8 mouse cellular contexts compared by ENCODE assay signal in genomic region chr12:76534641-76535283, GRCm38 (mm10). TPM values are rescaled to one million over a fixed set of nuclear protein-coding genes. Genes with fewer than 3 reads are reported as not detected.
DNase-seq lines count a peak whose midpoint lies in the region; ATAC-seq lines count a peak whose summit lies in the region.

No protein-coding gene starts in this region.

- no peak overlapping the region for H3K27ac ChIP-seq in midbrain, embryonic 10.5 days (replicated peaks)
- no peak overlapping the region for H3K27ac ChIP-seq in midbrain, embryonic 16.5 days (ENCODE audit: low read length)
- H3K27ac ChIP-seq in embryonic facial prominence, embryonic 14.5 days (replicated peaks; ENCODE audit: low read depth, low read length), result peak overlapping the region; percentile 49; the same call in 1 of the 2 replicates
- peak overlapping the region; percentile 97 for H3K27ac ChIP-seq in intestine, embryonic 16.5 days (ENCODE audit: low read length)
- H3K27ac ChIP-seq in neural tube, embryonic 14.5 days (ENCODE audit: low read depth, low read length), result no peak overlapping the region

- 0 out of 2 replicates have a peak overlapping the region, but pooled peaks have one; percentile 78 for H3K4me3 ChIP-seq in midbrain, embryonic 10.5 days
- no peak overlapping the region for H3K4me3 ChIP-seq in midbrain, embryonic 16.5 days (ENCODE audit: low read depth, low read length)
- peak overlapping the region; percentile 75 for H3K4me3 ChIP-seq in embryonic facial prominence, embryonic 14.5 days (ENCODE audit: low read depth, low read length)
- peak overlapping the region; percentile 77 for H3K4me3 ChIP-seq in intestine, embryonic 16.5 days (ENCODE audit: low read length)
- H3K4me3 ChIP-seq in neural tube, embryonic 14.5 days (ENCODE audit: low read depth, low read length), result peak overlapping the region; percentile 51; the same call in 1 of the 2 replicates

- peaks cover 74% of the 10 kb centered on the region for H3K27me3 ChIP-seq in midbrain, embryonic 10.5 days (ENCODE audit: low read depth, poor library complexity, severe bottlenecking)
- peaks cover 51% of the 10 kb centered on the region for H3K27me3 ChIP-seq in midbrain, embryonic 16.5 days (ENCODE audit: control insufficient read depth, insufficient read depth, low read depth, low read length)
- H3K27me3 ChIP-seq in embryonic facial prominence, embryonic 14.5 days (replicated peaks; ENCODE audit: control insufficient read depth, insufficient read depth, low read length), result peaks cover 39% of the 10 kb centered on the region
- H3K27me3 ChIP-seq in intestine, embryonic 16.5 days (replicated peaks; ENCODE audit: control insufficient read depth, insufficient read depth, low read length), result no peaks in the 10 kb centered on the region
- H3K27me3 ChIP-seq in neural tube, embryonic 14.5 days (ENCODE audit: control insufficient read depth, insufficient read depth, low read length), result peaks cover 41% of the 10 kb centered on the region

- peaks cover 38% of the 10 kb centered on the region for H3K4me1 ChIP-seq in midbrain, embryonic 10.5 days
- H3K4me1 ChIP-seq in midbrain, embryonic 16.5 days (ENCODE audit: control insufficient read depth, insufficient read depth, low read length), result peaks cover 8% of the 10 kb centered on the region
- H3K4me1 ChIP-seq in embryonic facial prominence, embryonic 14.5 days (ENCODE audit: control insufficient read depth, insufficient read depth, low read length), result peaks cover 12% of the 10 kb centered on the region; the same call in 1 of the 2 replicates
- peaks cover 31% of the 10 kb centered on the region for H3K4me1 ChIP-seq in intestine, embryonic 16.5 days (ENCODE audit: control insufficient read depth, insufficient read depth, low read length)
- peaks cover 8% of the 10 kb centered on the region; the same call in 1 of the 2 replicates for H3K4me1 ChIP-seq in neural tube, embryonic 14.5 days (ENCODE audit: control insufficient read depth, insufficient read depth, low read length)

- no peaks in the 10 kb centered on the region for H3K9me3 ChIP-seq in midbrain, embryonic 10.5 days (replicated peaks)
- H3K9me3 ChIP-seq in midbrain, embryonic 16.5 days (replicated peaks; ENCODE audit: control insufficient read depth, low read length, poor library complexity, severe bottlenecking), result no peaks in the 10 kb centered on the region
- no peaks in the 10 kb centered on the region for H3K9me3 ChIP-seq in embryonic facial prominence, embryonic 14.5 days (ENCODE audit: control insufficient read depth, low read length)
- no peaks in the 10 kb centered on the region; the same call in 1 of the 2 replicates for H3K9me3 ChIP-seq in intestine, embryonic 16.5 days (ENCODE audit: control insufficient read depth, low read length)
- no peaks in the 10 kb centered on the region for H3K9me3 ChIP-seq in neural tube, embryonic 14.5 days (ENCODE audit: control insufficient read depth, low read length)

- no peak for ATAC-seq in midbrain, embryonic 16.5 days
- no peak for ATAC-seq in embryonic facial prominence, embryonic 14.5 days (ENCODE audit: low read depth)
- ATAC-seq in intestine, embryonic 16.5 days, result no peak
- no peak for ATAC-seq in neural tube, embryonic 14.5 days (ENCODE audit: low read depth)
- no peak for ATAC-seq in CD4-positive, CD25-positive, alpha-beta regulatory T cell, adult 4 months

- peak; percentile 33 for DNase-seq in midbrain, embryonic 10.5 days (ENCODE audit: low spot score)
- DNase-seq in embryonic facial prominence, embryonic 14.5 days (ENCODE audit: low spot score), result no peak
- DNase-seq in frontal cortex, postnatal 25 days (ENCODE audit: low spot score in 2 of 2), result no peak
- DNase-seq in T-cell, adult 2 months (ENCODE audit: low spot score), result no peak

- H3K4me2 ChIP-seq in midbrain, embryonic 16.5 days (ENCODE audit: low read length), result no peak overlapping the region
- peak overlapping the region; percentile 98 for H3K4me2 ChIP-seq in embryonic facial prominence, embryonic 14.5 days (ENCODE audit: low read depth, low read length)
- peak overlapping the region; percentile 93 for H3K4me2 ChIP-seq in intestine, embryonic 16.5 days (ENCODE audit: low read depth, low read length)
- H3K4me2 ChIP-seq in neural tube, embryonic 14.5 days (ENCODE audit: low read depth, low read length), result peak overlapping the region; percentile 14; the same call in 1 of the 2 replicates

- H3K36me3 ChIP-seq in midbrain, embryonic 10.5 days, result no peaks in the 10 kb centered on the region
- no peaks in the 10 kb centered on the region for H3K36me3 ChIP-seq in midbrain, embryonic 16.5 days (ENCODE audit: control insufficient read depth, insufficient read depth, low read length)
- H3K36me3 ChIP-seq in embryonic facial prominence, embryonic 14.5 days (ENCODE audit: control insufficient read depth, insufficient read depth, low read length), result no peaks in the 10 kb centered on the region
- H3K36me3 ChIP-seq in intestine, embryonic 16.5 days (ENCODE audit: control insufficient read depth, insufficient read depth, low read length), result no peaks in the 10 kb centered on the region
- H3K36me3 ChIP-seq in neural tube, embryonic 14.5 days (ENCODE audit: control insufficient read depth, insufficient read depth, low read length), result no peaks in the 10 kb centered on the region

- H3K9ac ChIP-seq in midbrain, embryonic 16.5 days (ENCODE audit: low read depth, low read length), result no peak overlapping the region
- H3K9ac ChIP-seq in embryonic facial prominence, embryonic 14.5 days (ENCODE audit: low read depth, low read length), result peak overlapping the region; percentile 78
- peak overlapping the region; percentile 91 for H3K9ac ChIP-seq in intestine, embryonic 16.5 days (ENCODE audit: low read depth, low read length)
- no peak overlapping the region for H3K9ac ChIP-seq in neural tube, embryonic 14.5 days (replicated peaks; ENCODE audit: low read depth, low read length)

- WGBS in midbrain, embryonic 10.5 days, result 24% methylated on average over 9 of the region's 9 CpGs
- 28% methylated on average over 9 of the region's 9 CpGs for whole genome bisulfite sequencing in midbrain, embryonic 16.5 days
- WGBS in embryonic facial prominence, embryonic 14.5 days, result 18% methylated on average over 9 of the region's 9 CpGs
- 11% methylated on average over 9 of the region's 9 CpGs for WGBS in intestine, embryonic 16.5 days
- 21% methylated on average over 9 of the region's 9 CpGs for WGBS in neural tube, embryonic 14.5 days

RNA-seq across cellular contexts. Expression of gene Plekhg3, which starts 4.1 kb away (rescaled TPM):
- polyA plus RNA-seq in midbrain, embryonic 10.5 days (2016; fragmentation: Nextera tagmentation; extraction: Ambion mirVana), result 1.1 and 1.5 TPM in 2 replicates
- polyA plus RNA-seq in midbrain, embryonic 16.5 days (2015; fragmentation: Nextera tagmentation; extraction: Ambion mirVana), result 0.93 and 1.3 TPM in 2 replicates
- polyA plus RNA-seq in embryonic facial prominence, embryonic 14.5 days (2014; fragmentation: Nextera tagmentation; extraction: Ambion mirVana), result 6.3 and 7.3 TPM in 2 replicates
- 8.8 and 9.3 TPM in 2 replicates for polyA plus RNA-seq in intestine, embryonic 16.5 days (2015; fragmentation: Nextera tagmentation; extraction: Ambion mirVana)
- polyA plus RNA-seq in neural tube, embryonic 14.5 days (2014; fragmentation: Nextera tagmentation; extraction: Ambion mirVana), result 0.47 and 0.90 TPM in 2 replicates
- 1 to 10 TPM in 1 of 2 experiments, under 1 TPM in 1; 0.91 to 2.2 TPM for polyA plus RNA-seq in CD4-positive, CD25-positive, alpha-beta regulatory T cell, adult 4 months (2017; shearing (Covaris generic))

Comparison
In these comparisons a context has a peak if more than half of its experiments do, and no peak if none do; other contexts are left out.
1. H3K27ac ChIP-seq: peak in embryonic facial prominence, embryonic 14.5 days (single experiment) and intestine, embryonic 16.5 days (single experiment); none in midbrain, embryonic 10.5 days (single experiment), midbrain, embryonic 16.5 days (single experiment) and neural tube, embryonic 14.5 days (single experiment).
2. H3K9ac ChIP-seq: peak in embryonic facial prominence, embryonic 14.5 days (single experiment) and intestine, embryonic 16.5 days (single experiment); none in midbrain, embryonic 16.5 days (single experiment) and neural tube, embryonic 14.5 days (single experiment).